Mouse (Mus musculus): ENCODE measurements around the gene Wsb2. TPM values are rescaled to one million over a fixed set of nuclear protein-coding genes. Genes with fewer than 3 reads are reported as not detected.

Gene Wsb2
- polyA plus RNA-seq, 1 experiment from 2014 or later = 140 TPM

Other genes with a start within 250 kb of the Wsb2 start
- gene Suds3, start 241.2 kb upstream of the Wsb2 start, polyA plus RNA-seq (2016; fragmentation: Nextera tagmentation; extraction: Ambion mirVana) = 109 and 112 TPM in 2 replicates
- gene Taok3, start 237.2 kb upstream of the Wsb2 start, polyA plus RNA-seq (2016; fragmentation: Nextera tagmentation; extraction: Ambion mirVana) = 29.5 and 38.7 TPM in 2 replicates
- 847 and 881 TPM in 2 replicates for gene Pebp1, start 69.7 kb upstream of the Wsb2 start, polyA plus RNA-seq (2016; fragmentation: Nextera tagmentation; extraction: Ambion mirVana)
- 2.4 and 2.8 TPM in 2 replicates for gene Vsig10, start 38.2 kb upstream of the Wsb2 start, polyA plus RNA-seq (2016; fragmentation: Nextera tagmentation; extraction: Ambion mirVana)
- 52.1 and 53.4 TPM in 2 replicates for gene Rfc5, start 31.7 kb downstream of the Wsb2 start, polyA plus RNA-seq (2016; fragmentation: Nextera tagmentation; extraction: Ambion mirVana)
- 3.4 TPM in 2 replicates for gene Ksr2, start 56.7 kb downstream of the Wsb2 start, polyA plus RNA-seq (2016; fragmentation: Nextera tagmentation; extraction: Ambion mirVana)